In genomic region chr9:100454664-100454993, GRCm38 (mm10) we compare ENCODE assay signal across 8 mouse cellular contexts. TPM values are rescaled to one million over a fixed set of nuclear protein-coding genes. Genes with fewer than 3 reads are reported as not detected.
DNase-seq lines count a peak whose midpoint lies in the region; ATAC-seq lines count a peak whose summit lies in the region.

No protein-coding gene starts in this region.

- no peak overlapping the region for H3K27ac ChIP-seq in heart, embryonic 12.5 days (ENCODE audit: poor library complexity, severe bottlenecking)
- H3K27ac ChIP-seq in hindbrain, embryonic 15.5 days (replicated peaks) = no peak overlapping the region
- H3K27ac ChIP-seq in midbrain, embryonic 13.5 days = no peak overlapping the region

- ATAC-seq in heart, embryonic 12.5 days (ENCODE audit: insufficient number of reproducible peaks, low FRiP score) = 0 out of 2 replicates have a peak, but pooled peaks have one; percentile 34
- peak; percentile 38; the same call in 1 of the 2 replicates for ATAC-seq in hindbrain, embryonic 15.5 days (ENCODE audit: low FRiP score, low read depth)
- peak; percentile 56; the same call in 1 of the 2 replicates for ATAC-seq in midbrain, embryonic 13.5 days

- no peaks in the 10 kb centered on the region for H3K9me3 ChIP-seq in heart, embryonic 12.5 days (replicated peaks)
- H3K9me3 ChIP-seq in hindbrain, embryonic 15.5 days = no peaks in the 10 kb centered on the region
- no peaks in the 10 kb centered on the region for H3K9me3 ChIP-seq in midbrain, embryonic 13.5 days

- H3K4me2 ChIP-seq in heart, embryonic 12.5 days = peak overlapping the region; percentile 82
- H3K4me2 ChIP-seq in hindbrain, embryonic 15.5 days = peak overlapping the region; percentile 58
- H3K4me2 ChIP-seq in midbrain, embryonic 13.5 days (replicated peaks) = peak overlapping the region; percentile 60

- H3K4me1 ChIP-seq in heart, embryonic 12.5 days (replicated peaks) = peaks cover 20% of the 10 kb centered on the region
- H3K4me1 ChIP-seq in hindbrain, embryonic 15.5 days (replicated peaks) = 0 out of 2 replicates have a peak, but pooled peaks cover 6% of the 10 kb centered on the region
- H3K4me1 ChIP-seq in midbrain, embryonic 13.5 days (replicated peaks) = peaks cover 6% of the 10 kb centered on the region; the same call in 1 of the 2 replicates

- H3K4me3 ChIP-seq in heart, embryonic 12.5 days = peak overlapping the region; percentile 47
- H3K4me3 ChIP-seq in hindbrain, embryonic 15.5 days = peak overlapping the region; percentile 28
- H3K4me3 ChIP-seq in midbrain, embryonic 13.5 days (replicated peaks) = peak overlapping the region; percentile 34

- H3K9ac ChIP-seq in heart, embryonic 12.5 days = peak overlapping the region; percentile 57
- no peak overlapping the region for H3K9ac ChIP-seq in hindbrain, embryonic 15.5 days
- H3K9ac ChIP-seq in midbrain, embryonic 13.5 days (replicated peaks) = no peak overlapping the region; the same call in 1 of the 2 replicates

- H3K36me3 ChIP-seq in heart, embryonic 12.5 days = no peaks in the 10 kb centered on the region
- H3K36me3 ChIP-seq in hindbrain, embryonic 15.5 days = no peaks in the 10 kb centered on the region
- peaks cover 4% of the 10 kb centered on the region; the same call in 1 of the 2 replicates for H3K36me3 ChIP-seq in midbrain, embryonic 13.5 days

- no peaks in the 10 kb centered on the region for H3K27me3 ChIP-seq in heart, embryonic 12.5 days (replicated peaks)
- no peaks in the 10 kb centered on the region for H3K27me3 ChIP-seq in hindbrain, embryonic 15.5 days
- H3K27me3 ChIP-seq in midbrain, embryonic 13.5 days = 0 out of 2 replicates have a peak, but pooled peaks cover 3% of the 10 kb centered on the region

- whole genome bisulfite sequencing in heart, embryonic 12.5 days = 9% methylated on average over 9 of the region's 9 CpGs
- whole genome bisulfite sequencing in hindbrain, embryonic 15.5 days = 14% methylated on average over 9 of the region's 9 CpGs
- WGBS in midbrain, embryonic 13.5 days = 29% methylated on average over 9 of the region's 9 CpGs

- DNase-seq in heart, adult 8-10 months (ENCODE audit: low spot score) = no peak
- peak; percentile 10 for DNase-seq in MEL-GATA-1-ER (ENCODE audit: extremely low read depth, low read depth)
- DNase-seq in Muller cell, postnatal 12 days (ENCODE audit: inconsistent ontology term) = no peak
- DNase-seq in right cerebral cortex, postnatal 10 days (ENCODE audit: low spot score in 2 of 2) = no peak
- no peak for DNase-seq in frontal cortex, postnatal 36 days (ENCODE audit: low spot score in 2 of 2)

RNA-seq across cellular contexts. Expression of gene Il20rb, which starts 32.0 kb away (rescaled TPM):
- polyA plus RNA-seq in heart, embryonic 12.5 days (2016; fragmentation: Nextera tagmentation; extraction: Ambion mirVana) = 0.59 and 0.65 TPM in 2 replicates
- total RNA-seq in heart, adult 8-10 months (2022) = 1 to 10 TPM in 3 of 4 experiments, under 1 TPM in 1; 0.97 to 1.7 (median 1.2) TPM
- 0.75 and 0.84 TPM in 2 replicates for polyA plus RNA-seq in hindbrain, embryonic 15.5 days (2015; fragmentation: Nextera tagmentation; extraction: Ambion mirVana)
- polyA plus RNA-seq in midbrain, embryonic 13.5 days (2015; fragmentation: Nextera tagmentation; extraction: Ambion mirVana) = 0.70 and 0.86 TPM in 2 replicates
